ENCODE assay signal across 8 mouse cellular contexts in genomic region chr4:48124416-48124772, GRCm38 (mm10). TPM values are rescaled to one million over a fixed set of nuclear protein-coding genes. Genes with fewer than 3 reads are reported as not detected.
DNase-seq lines count a peak whose midpoint lies in the region; ATAC-seq and TF ChIP-seq lines count a peak whose summit lies in the region.

No protein-coding gene starts in this region.

- peaks cover 4% of the 10 kb centered on the region; the same call in 1 of the 2 replicates for H3K4me1 ChIP-seq in kidney, embryonic 14.5 days (ENCODE audit: control insufficient read depth, insufficient read depth, low read length)
- H3K4me1 ChIP-seq in liver, postnatal 0 days (ENCODE audit: insufficient read depth), result peaks cover 10% of the 10 kb centered on the region
- no peaks in the 10 kb centered on the region for H3K4me1 ChIP-seq in stomach, postnatal 0 days (replicated peaks; ENCODE audit: control insufficient read depth, insufficient read depth)

- no peaks in the 10 kb centered on the region for H3K27me3 ChIP-seq in kidney, embryonic 14.5 days (ENCODE audit: control insufficient read depth, insufficient read depth, low read length)
- H3K27me3 ChIP-seq in liver, postnatal 0 days (ENCODE audit: insufficient read depth, low read length), result no peaks in the 10 kb centered on the region
- no peaks in the 10 kb centered on the region for H3K27me3 ChIP-seq in stomach, postnatal 0 days (ENCODE audit: control insufficient read depth, insufficient read depth, low read length)

- no peak for DNase-seq in kidney, adult 11 months
- DNase-seq in liver, postnatal 0 days, result no peak
- no peak for DNase-seq in stomach, postnatal 0 days (ENCODE audit: low spot score)
- DNase-seq in embryo, embryonic 10.5 days (ENCODE audit: low spot score), result no peak
- no peak for DNase-seq in left cerebral cortex, adult 8-10 months (ENCODE audit: low spot score in 2 of 2)

- H3K4me3 ChIP-seq in kidney, embryonic 14.5 days (ENCODE audit: low read length), result peak overlapping the region; percentile 82
- peak overlapping the region; percentile 89 for H3K4me3 ChIP-seq in liver, postnatal 0 days (ENCODE audit: low read depth, low read length)
- peak overlapping the region; percentile 93 for H3K4me3 ChIP-seq in stomach, postnatal 0 days (ENCODE audit: low read depth, low read length)

- ATAC-seq in kidney, embryonic 14.5 days (ENCODE audit: low FRiP score, low TSS enrichment), result peak; percentile 89
- peak; percentile 70 for ATAC-seq in common myeloid progenitor, adult 5-6 weeks (replicated peaks; ENCODE audit: low read depth, poor library complexity, severe bottlenecking)
- peak; percentile 77 to 82 for ATAC-seq in hematopoietic stem cell, adult 5-6 weeks (replicated peaks in 1 of 2; ENCODE audit: insufficient read depth in 1 of 2, low FRiP score in 2 of 2, low TSS enrichment in 1 of 2, low read depth in 1 of 2, poor library complexity in 2 of 2, severe bottlenecking in 2 of 2)
- ATAC-seq in liver, postnatal 0 days, result peak; percentile 85
- peak; percentile 74 for ATAC-seq in stomach, postnatal 0 days (ENCODE audit: low FRiP score, low TSS enrichment)

- peak overlapping the region; percentile 77 for H3K4me2 ChIP-seq in kidney, embryonic 14.5 days (replicated peaks; ENCODE audit: low read depth, low read length)
- H3K4me2 ChIP-seq in liver, postnatal 0 days (ENCODE audit: low read depth, low read length), result peak overlapping the region; percentile 81
- peak overlapping the region; percentile 84 for H3K4me2 ChIP-seq in stomach, postnatal 0 days (replicated peaks; ENCODE audit: low read depth)

- TF ChIP-seq CTCF in liver, postnatal 0 days (IDR thresholded peaks at IDR 0.05; ENCODE audit: low read depth), result no peak
- no peak for TF ChIP-seq CTCF in stomach, postnatal 0 days (IDR thresholded peaks at IDR 0.05; ENCODE audit: low read depth)

- no peaks in the 10 kb centered on the region for H3K9me3 ChIP-seq in kidney, embryonic 14.5 days (ENCODE audit: control insufficient read depth, low read length)
- H3K9me3 ChIP-seq in liver, postnatal 0 days (ENCODE audit: low read length), result no peaks in the 10 kb centered on the region
- no peaks in the 10 kb centered on the region for H3K9me3 ChIP-seq in stomach, postnatal 0 days (ENCODE audit: control insufficient read depth, low read length)

- no peak overlapping the region for H3K27ac ChIP-seq in kidney, embryonic 14.5 days (ENCODE audit: low read depth, low read length)
- H3K27ac ChIP-seq in liver, postnatal 0 days (ENCODE audit: low read depth), result no peak overlapping the region
- H3K27ac ChIP-seq in stomach, postnatal 0 days (replicated peaks), result peak overlapping the region; percentile 49; the same call in 1 of the 2 replicates

- WGBS in kidney, embryonic 14.5 days, result 4% methylated on average over 9 of the region's 9 CpGs
- WGBS in liver, postnatal 0 days (ENCODE audit: insufficient replicate concordance), result 2% methylated on average over 9 of the region's 9 CpGs
- 4% methylated on average over 9 of the region's 9 CpGs for WGBS in stomach, postnatal 0 days

- H3K36me3 ChIP-seq in kidney, embryonic 14.5 days (ENCODE audit: control insufficient read depth, insufficient read depth, low read length), result no peaks in the 10 kb centered on the region
- H3K36me3 ChIP-seq in liver, postnatal 0 days (replicated peaks; ENCODE audit: insufficient read depth, low read length), result no peaks in the 10 kb centered on the region
- H3K36me3 ChIP-seq in stomach, postnatal 0 days (ENCODE audit: control insufficient read depth, insufficient read depth, low read length), result no peaks in the 10 kb centered on the region

- no peak overlapping the region; the same call in 1 of the 2 replicates for H3K9ac ChIP-seq in kidney, embryonic 14.5 days (ENCODE audit: low read depth, low read length)
- H3K9ac ChIP-seq in liver, postnatal 0 days (replicated peaks), result no peak overlapping the region
- peak overlapping the region; percentile 93; the same call in 1 of the 2 replicates for H3K9ac ChIP-seq in stomach, postnatal 0 days (ENCODE audit: low read length)

- no peak for TF ChIP-seq EP300 in liver, postnatal 0 days (IDR thresholded peaks at IDR 0.05; ENCODE audit: low read depth)
- TF ChIP-seq EP300 in stomach, postnatal 0 days (optimal IDR thresholded peaks at IDR 0.05), result no peak

RNA-seq across cellular contexts. Expression of gene Stx17, which starts 0.3 kb away (rescaled TPM):
- polyA plus RNA-seq in kidney, embryonic 14.5 days (2014; fragmentation: Nextera tagmentation; extraction: Ambion mirVana), result 19.1 and 26.7 TPM in 2 replicates
- total RNA-seq in common myeloid progenitor, adult 5-6 weeks (2017), result 30.3 and 34.4 TPM in 2 replicates
- 14.3 and 35.6 TPM in 2 replicates for total RNA-seq in hematopoietic stem cell, adult 5-6 weeks (2017)
- 11.2 and 13.0 TPM in 2 replicates for polyA plus RNA-seq in liver, postnatal 0 days (2015; fragmentation: Nextera tagmentation; extraction: Ambion mirVana)
- polyA plus RNA-seq in stomach, postnatal 0 days (2015; fragmentation: Nextera tagmentation; extraction: Ambion mirVana), result 28.4 and 28.5 TPM in 2 replicates
- total RNA-seq in left cerebral cortex, adult 8-10 months (2022), result 10 to 100 TPM; 20.0 to 26.6 (median 25.3) TPM
